Mouse (Mus musculus) erythroblast, adult 5-6 weeks (primary cell): ENCODE data around the gene Cxcr6. TPM values are rescaled to one million over a fixed set of nuclear protein-coding genes. Genes with fewer than 3 reads are reported as not detected.

Source experiments
- ATAC-seq: replicated peaks from 2 replicates; pipeline ENCODE4 v1.8.0; 2016; ENCODE audit warnings: moderate number of reproducible peaks, mild to moderate bottlenecking, moderate TSS enrichment, inconsistent platforms; ENCODE audit not compliant: poor library complexity, low FRiP score, severe bottlenecking
- total RNA-seq, 2 experiments: library from RNA; stranded (forward) in 1 of 2; stranded (reverse) in 1 of 2; fragments of 150-400 nt in 1 of 2; fragments of 200-764, 138-1000 nt in 1 of 2; gene quantifications; 2 replicates each; pipeline versions ENCODE4 v1.2.3 to v1.2.4; 2015 to 2017; ENCODE audit warnings: low replicate concordance in 2 of 2

The Cxcr6 gene
- total RNA-seq, 2 experiments from 2014 or later, result 0.77 TPM; not detected in 1

- ATAC-seq, result no peak
Observed at GRCm38 (mm10) chr9:123815444-123815843, 9.2 kb downstream of the Cxcr6 start.

GRCm38 (mm10) chr9:123815996-123816395 is 9.7 kb downstream of the Cxcr6 start:
- ATAC-seq, result no peak

- ATAC-seq, result no peak
Observed at GRCm38 (mm10) chr9:123818601-123819000, 12.3 kb downstream of the Cxcr6 start.

- no peak for ATAC-seq
Observed at GRCm38 (mm10) chr9:123826631-123827030, 20.4 kb downstream of the Cxcr6 start.

- no peak for ATAC-seq
Observed at GRCm38 (mm10) chr9:123828916-123829315, 22.6 kb downstream of the Cxcr6 start.

GRCm38 (mm10) chr9:123835851-123836250 is 29.6 kb downstream of the Cxcr6 start:
- no peak for ATAC-seq

- no peak for ATAC-seq
Observed at GRCm38 (mm10) chr9:123840243-123840642, 34.0 kb downstream of the Cxcr6 start.

GRCm38 (mm10) chr9:123844468-123844867 is 38.2 kb downstream of the Cxcr6 start:
- no peak for ATAC-seq

GRCm38 (mm10) chr9:123845120-123845519 is 38.8 kb downstream of the Cxcr6 start:
- ATAC-seq, result peak; percentile 83

- ATAC-seq, result no peak
Observed at GRCm38 (mm10) chr9:123846490-123846889, 40.2 kb downstream of the Cxcr6 start.

GRCm38 (mm10) chr9:123849976-123850695 is 43.9 kb downstream of the Cxcr6 start:
- no peak for ATAC-seq

- peak; percentile 9 for ATAC-seq
Observed at GRCm38 (mm10) chr9:123850705-123851061, 44.4 kb downstream of the Cxcr6 start.

- peak; percentile 71 for ATAC-seq
Observed at GRCm38 (mm10) chr9:123851062-123851712, 44.9 kb downstream of the Cxcr6 start.

GRCm38 (mm10) chr9:123851713-123852448 is 45.6 kb downstream of the Cxcr6 start, which contains the start of gene Fyco1:
Gene Fyco1, minus strand, starts transcription at chr9:123851899.
- peak; percentile 92 for ATAC-seq

- ATAC-seq, result 0 out of 2 replicates have a peak, but pooled peaks have one; percentile 13
Observed at GRCm38 (mm10) chr9:123852449-123853390, 46.4 kb downstream of the Cxcr6 start.

- ATAC-seq, result no peak
Observed at GRCm38 (mm10) chr9:123856836-123857235, 50.6 kb downstream of the Cxcr6 start.
